Mouse (Mus musculus): ENCODE measurements at regions not wholly inside any gene's neighbourhood (a gene's known extent, or its start where the extent isn't known, plus 50 kb on each side); places are given as distances from the start of the nearest gene placed in this dataset.
"Not testable (repeated sequence)": the region's sequence is repeated elsewhere in the genome, so short reads cannot be mapped to it uniquely, and the experiment has no call there.

- Histone ChIP-seq H3K9me3 (ENCODE audit: control insufficient read depth, low read length) (no peaks in the 10 kb centered on the region), H3K27ac (ENCODE audit: low read depth, low read length) (no peak overlapping the region), H3K4me2 (replicated peaks; ENCODE audit: low read depth, low read length) (no peak overlapping the region), H3K9ac (ENCODE audit: low read depth, low read length) (no peak overlapping the region), H3K4me1 (ENCODE audit: control insufficient read depth, insufficient read depth, low read length) (no peaks in the 10 kb centered on the region), H3K4me3 (ENCODE audit: low read length) (no peak overlapping the region), H3K27me3 (ENCODE audit: control insufficient read depth, insufficient read depth, low read length) (no peaks in the 10 kb centered on the region), H3K36me3 (ENCODE audit: control insufficient read depth, insufficient read depth, low read length) (no peaks in the 10 kb centered on the region)
- 84% methylated on average over 1 of the region's 1 CpGs for WGBS
- no peak for ATAC-seq (ENCODE audit: low FRiP score, low TSS enrichment)
Measured at GRCm38 (mm10) chr4:93638207-93638606, 302.9 kb upstream of the Tusc1 start.

- no peak for ATAC-seq (ENCODE audit: low FRiP score, low TSS enrichment)
- no peaks in the 10 kb centered on the region for H3K27me3 ChIP-seq (ENCODE audit: control insufficient read depth, insufficient read depth, low read length)
- WGBS, result 93% methylated on average over 1 of the region's 1 CpGs
- H3K4me3 ChIP-seq (ENCODE audit: low read length), result no peak overlapping the region
- H3K36me3 ChIP-seq (ENCODE audit: control insufficient read depth, insufficient read depth, low read length), result no peaks in the 10 kb centered on the region
- no peaks in the 10 kb centered on the region for H3K4me1 ChIP-seq (ENCODE audit: control insufficient read depth, insufficient read depth, low read length)
- no peaks in the 10 kb centered on the region for H3K9me3 ChIP-seq (ENCODE audit: control insufficient read depth, low read length)
- H3K27ac ChIP-seq (ENCODE audit: low read depth, low read length), result no peak overlapping the region
- no peak overlapping the region for H3K9ac ChIP-seq (ENCODE audit: low read depth, low read length)
- H3K4me2 ChIP-seq (replicated peaks; ENCODE audit: low read depth, low read length), result no peak overlapping the region
Measured at GRCm38 (mm10) chr4:93598474-93598873, 263.2 kb upstream of the Tusc1 start.

GRCm38 (mm10) chr4:93584328-93584727 lies 249.0 kb upstream of the Tusc1 start:
- no peaks in the 10 kb centered on the region for H3K27me3 ChIP-seq (ENCODE audit: control insufficient read depth, insufficient read depth, low read length)
- 100% methylated on average over 1 of the region's 1 CpGs for WGBS
- no peak overlapping the region for H3K27ac ChIP-seq (ENCODE audit: low read depth, low read length)
- no peaks in the 10 kb centered on the region for H3K36me3 ChIP-seq (ENCODE audit: control insufficient read depth, insufficient read depth, low read length)
- H3K4me1 ChIP-seq (ENCODE audit: control insufficient read depth, insufficient read depth, low read length), result no peaks in the 10 kb centered on the region
- no peak overlapping the region for H3K4me2 ChIP-seq (replicated peaks; ENCODE audit: low read depth, low read length)
- H3K9me3 ChIP-seq (ENCODE audit: control insufficient read depth, low read length), result no peaks in the 10 kb centered on the region
- no peak for ATAC-seq (ENCODE audit: low FRiP score, low TSS enrichment)
- no peak overlapping the region for H3K4me3 ChIP-seq (ENCODE audit: low read length)
- no peak overlapping the region for H3K9ac ChIP-seq (ENCODE audit: low read depth, low read length)

- no peaks in the 10 kb centered on the region for H3K9me3 ChIP-seq (ENCODE audit: control insufficient read depth, low read length)
- H3K4me1 ChIP-seq (ENCODE audit: control insufficient read depth, insufficient read depth, low read length), result no peaks in the 10 kb centered on the region
- H3K27me3 ChIP-seq (ENCODE audit: control insufficient read depth, insufficient read depth, low read length), result no peaks in the 10 kb centered on the region
- ATAC-seq (ENCODE audit: low FRiP score, low TSS enrichment), result no peak
- no peaks in the 10 kb centered on the region for H3K36me3 ChIP-seq (ENCODE audit: control insufficient read depth, insufficient read depth, low read length)
- no peak overlapping the region for H3K4me2 ChIP-seq (replicated peaks; ENCODE audit: low read depth, low read length)
- WGBS, result 72% methylated on average over 4 of the region's 4 CpGs
- H3K4me3 ChIP-seq (ENCODE audit: low read length), result no peak overlapping the region
- no peak overlapping the region for H3K9ac ChIP-seq (ENCODE audit: low read depth, low read length)
- no peak overlapping the region for H3K27ac ChIP-seq (ENCODE audit: low read depth, low read length)
Measured at GRCm38 (mm10) chr4:93583670-93584303, 248.5 kb upstream of the Tusc1 start.

GRCm38 (mm10) chr4:93579343-93579742 lies 244.0 kb upstream of the Tusc1 start:
- ATAC-seq (ENCODE audit: low FRiP score, low TSS enrichment), result no peak
- 82% methylated on average over 5 of the region's 5 CpGs for WGBS
- Histone ChIP-seq H3K4me2 (replicated peaks; ENCODE audit: low read depth, low read length) (no peak overlapping the region), H3K27me3 (ENCODE audit: control insufficient read depth, insufficient read depth, low read length) (no peaks in the 10 kb centered on the region), H3K4me1 (ENCODE audit: control insufficient read depth, insufficient read depth, low read length) (no peaks in the 10 kb centered on the region), H3K36me3 (ENCODE audit: control insufficient read depth, insufficient read depth, low read length) (no peaks in the 10 kb centered on the region), H3K9me3 (ENCODE audit: control insufficient read depth, low read length) (no peaks in the 10 kb centered on the region), H3K9ac (ENCODE audit: low read depth, low read length) (no peak overlapping the region), H3K4me3 (ENCODE audit: low read length) (no peak overlapping the region), H3K27ac (ENCODE audit: low read depth, low read length) (no peak overlapping the region)

GRCm38 (mm10) chr4:93567487-93568259 lies 232.4 kb upstream of the Tusc1 start:
- ATAC-seq (ENCODE audit: low FRiP score, low TSS enrichment), result no peak
- 86% methylated on average over 5 of the region's 5 CpGs for WGBS
- no peak overlapping the region for H3K9ac ChIP-seq (ENCODE audit: low read depth, low read length)
- H3K4me3 ChIP-seq (ENCODE audit: low read length), result no peak overlapping the region
- no peaks in the 10 kb centered on the region for H3K27me3 ChIP-seq (ENCODE audit: control insufficient read depth, insufficient read depth, low read length)
- no peaks in the 10 kb centered on the region for H3K4me1 ChIP-seq (ENCODE audit: control insufficient read depth, insufficient read depth, low read length)
- no peak overlapping the region for H3K4me2 ChIP-seq (replicated peaks; ENCODE audit: low read depth, low read length)
- no peaks in the 10 kb centered on the region for H3K36me3 ChIP-seq (ENCODE audit: control insufficient read depth, insufficient read depth, low read length)
- no peaks in the 10 kb centered on the region for H3K9me3 ChIP-seq (ENCODE audit: control insufficient read depth, low read length)
- no peak overlapping the region for H3K27ac ChIP-seq (ENCODE audit: low read depth, low read length)

GRCm38 (mm10) chr4:93555787-93556760 lies 220.8 kb upstream of the Tusc1 start:
- Histone ChIP-seq H3K36me3 (ENCODE audit: control insufficient read depth, insufficient read depth, low read length) (no peaks in the 10 kb centered on the region), H3K4me3 (ENCODE audit: low read length) (no peak overlapping the region), H3K4me2 (replicated peaks; ENCODE audit: low read depth, low read length) (no peak overlapping the region), H3K9me3 (ENCODE audit: control insufficient read depth, low read length) (no peaks in the 10 kb centered on the region), H3K27me3 (ENCODE audit: control insufficient read depth, insufficient read depth, low read length) (no peaks in the 10 kb centered on the region), H3K4me1 (ENCODE audit: control insufficient read depth, insufficient read depth, low read length) (no peaks in the 10 kb centered on the region), H3K27ac (ENCODE audit: low read depth, low read length) (no peak overlapping the region), H3K9ac (ENCODE audit: low read depth, low read length) (no peak overlapping the region)
- ATAC-seq (ENCODE audit: low FRiP score, low TSS enrichment), result no peak
- WGBS, result 84% methylated on average over 5 of the region's 5 CpGs

GRCm38 (mm10) chr4:93555181-93555580 lies 219.9 kb upstream of the Tusc1 start:
- ATAC-seq (ENCODE audit: low FRiP score, low TSS enrichment); H3K4me2 ChIP-seq (replicated peaks; ENCODE audit: low read depth, low read length); H3K36me3 ChIP-seq (ENCODE audit: control insufficient read depth, insufficient read depth, low read length); H3K27ac ChIP-seq (ENCODE audit: low read depth, low read length); H3K4me3 ChIP-seq (ENCODE audit: low read length); H3K9ac ChIP-seq (ENCODE audit: low read depth, low read length); H3K27me3 ChIP-seq (ENCODE audit: control insufficient read depth, insufficient read depth, low read length); H3K4me1 ChIP-seq (ENCODE audit: control insufficient read depth, insufficient read depth, low read length); H3K9me3 ChIP-seq (ENCODE audit: control insufficient read depth, low read length): not testable (repeated sequence)
- 89% methylated on average over 2 of the region's 2 CpGs for WGBS

Measured in kidney, embryonic 14.5 days (tissue).